In genomic region chr15:81105962-81106361, GRCm38 (mm10) we compare ENCODE assay signal across 8 mouse cellular contexts.
DNase-seq lines count a peak whose midpoint lies in the region; ATAC-seq lines count a peak whose summit lies in the region.

No protein-coding gene starts in this region.

- no peak for DNase-seq in limb, embryonic 10.5 days (ENCODE audit: low spot score)
- peak; percentile 75 to 84 for DNase-seq in left cerebral cortex, adult 9 months (ENCODE audit: low spot score in 2 of 2)
- DNase-seq in right cerebral cortex, postnatal 4 days, result peak; percentile 43
- DNase-seq in retina, postnatal 1 day, result no peak
- no peak for DNase-seq in gastrocnemius, postnatal 36 days
- no peak for DNase-seq in kidney, postnatal 4 days

- 0 out of 2 replicates have a peak overlapping the region, but pooled peaks have one; percentile 30 for H3K27ac ChIP-seq in limb, embryonic 12.5 days
- H3K27ac ChIP-seq in limb, embryonic 10.5 days, result no peak overlapping the region

- H3K4me2 ChIP-seq in limb, embryonic 12.5 days, result no peak overlapping the region

- 56% methylated on average over 10 of the region's 10 CpGs for WGBS in limb, embryonic 12.5 days
- WGBS in limb, embryonic 10.5 days, result 61% methylated on average over 10 of the region's 10 CpGs

- no peaks in the 10 kb centered on the region for H3K9me3 ChIP-seq in limb, embryonic 12.5 days
- H3K9me3 ChIP-seq in limb, embryonic 10.5 days (replicated peaks), result no peaks in the 10 kb centered on the region

- H3K27me3 ChIP-seq in limb, embryonic 12.5 days, result no peaks in the 10 kb centered on the region
- H3K27me3 ChIP-seq in limb, embryonic 10.5 days (ENCODE audit: low read depth, poor library complexity, severe bottlenecking), result no peaks in the 10 kb centered on the region

- intact Hi-C loops in gastrocnemius, postnatal 36 days (cut with DNase I), result no loop called here

- H3K9ac ChIP-seq in limb, embryonic 12.5 days (replicated peaks), result no peak overlapping the region

- no peaks in the 10 kb centered on the region for H3K36me3 ChIP-seq in limb, embryonic 12.5 days
- no peaks in the 10 kb centered on the region for H3K36me3 ChIP-seq in limb, embryonic 10.5 days

- peaks cover 41% of the 10 kb centered on the region for H3K4me1 ChIP-seq in limb, embryonic 12.5 days (replicated peaks)
- H3K4me1 ChIP-seq in limb, embryonic 10.5 days, result peaks cover 47% of the 10 kb centered on the region

- no peak overlapping the region for H3K4me3 ChIP-seq in limb, embryonic 12.5 days (replicated peaks)
- no peak overlapping the region for H3K4me3 ChIP-seq in limb, embryonic 10.5 days

- ATAC-seq in limb, embryonic 12.5 days (ENCODE audit: insufficient number of reproducible peaks, insufficient read depth, low FRiP score, low TSS enrichment, low read depth), result no peak
- peak; percentile 47; the same call in 1 of the 2 replicates for ATAC-seq in common myeloid progenitor, adult 5-6 weeks (replicated peaks; ENCODE audit: low read depth, poor library complexity, severe bottlenecking)

Comparison
In these comparisons a context has a peak if more than half of its experiments do, and no peak if none do; other contexts are left out.
1. DNase-seq: peak in left cerebral cortex, adult 9 months (2 of 2) and right cerebral cortex, postnatal 4 days (single experiment); none in limb, embryonic 10.5 days (single experiment), retina, postnatal 1 day (single experiment), gastrocnemius, postnatal 36 days (0 of 2) and kidney, postnatal 4 days (0 of 2).